Mouse (Mus musculus): Measurements from ENCODE around the gene Gldn. TPM values are rescaled to one million over a fixed set of nuclear protein-coding genes. Genes with fewer than 3 reads are reported as not detected.

Gldn gene
- polyA plus RNA-seq, 1 experiment from 2014 or later = 0.18 TPM

DNA sequence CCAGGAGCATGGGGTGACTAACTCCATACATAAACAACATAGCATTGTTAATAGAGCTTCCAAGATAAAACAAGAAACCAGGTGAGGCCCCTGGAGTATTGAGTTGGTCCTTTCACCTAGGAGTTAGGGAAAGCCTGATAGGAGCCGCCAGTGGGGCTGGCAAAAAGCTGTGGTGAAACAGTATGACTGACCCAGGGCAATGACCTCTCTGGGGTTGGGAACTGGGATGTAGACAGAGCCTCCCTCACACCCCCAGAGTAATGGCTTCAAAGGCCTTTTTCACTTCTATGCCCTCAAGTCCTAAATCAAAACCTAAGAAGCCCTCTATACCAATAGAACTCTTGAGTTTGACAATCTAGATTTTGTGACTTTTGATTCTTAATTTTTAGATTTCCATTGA is 21.9 kb downstream of the Gldn start:
- Histone ChIP-seq H3K9me3 (no peaks in the 10 kb centered on the region), H3K27ac (no peak overlapping the region), H3K4me1 (no peaks in the 10 kb centered on the region), H3K27me3 (replicated peaks) (no peaks in the 10 kb centered on the region), H3K4me2 (no peak overlapping the region), H3K9ac (no peak overlapping the region), H3K4me3 (no peak overlapping the region), H3K36me3 (replicated peaks) (no peaks in the 10 kb centered on the region)
- no peak for ATAC-seq (replicated peaks)
- WGBS = 97% methylated on average over 1 of the region's 1 CpGs

DNA sequence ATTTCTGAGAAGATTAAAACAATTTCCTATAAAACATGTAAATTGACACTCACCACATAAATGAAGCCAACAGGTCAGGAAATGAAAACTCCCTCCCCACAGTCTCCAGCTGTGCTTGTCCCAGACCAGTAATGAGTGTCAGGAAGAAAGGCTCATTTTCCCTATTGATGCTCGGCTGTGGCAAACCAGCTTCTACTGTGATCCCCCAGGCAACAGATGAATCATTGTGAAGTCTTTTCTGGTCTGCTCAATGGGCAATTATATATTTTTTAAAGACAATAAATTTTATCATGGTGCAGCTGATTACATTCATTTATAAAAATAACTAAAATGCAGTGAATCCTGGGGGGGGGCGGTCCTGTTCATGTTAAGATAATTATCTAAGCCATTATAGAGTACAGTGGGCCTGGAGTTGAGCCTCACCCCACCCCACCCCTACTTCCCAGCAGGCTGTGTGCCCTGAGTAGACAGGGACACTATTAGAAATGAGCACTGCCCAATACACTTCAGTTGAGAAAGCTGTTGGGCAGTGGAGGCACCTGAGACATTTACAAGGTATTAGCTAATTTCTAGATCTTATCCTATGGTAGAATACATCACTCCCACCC is 22.6 kb downstream of the Gldn start:
- 54% methylated on average over 2 of the region's 2 CpGs for WGBS
- no peaks in the 10 kb centered on the region for H3K4me1 ChIP-seq
- H3K4me3 ChIP-seq = no peak overlapping the region
- H3K4me2 ChIP-seq = no peak overlapping the region
- ATAC-seq (replicated peaks) = no peak
- H3K9me3 ChIP-seq = no peaks in the 10 kb centered on the region
- H3K27me3 ChIP-seq (replicated peaks) = no peaks in the 10 kb centered on the region
- H3K36me3 ChIP-seq (replicated peaks) = no peaks in the 10 kb centered on the region
- H3K27ac ChIP-seq = no peak overlapping the region
- no peak overlapping the region for H3K9ac ChIP-seq

- Histone ChIP-seq H3K27me3 (replicated peaks) (no peaks in the 10 kb centered on the region), H3K27ac (no peak overlapping the region), H3K36me3 (replicated peaks) (no peaks in the 10 kb centered on the region), H3K4me3 (no peak overlapping the region), H3K4me2 (no peak overlapping the region), H3K9ac (no peak overlapping the region), H3K9me3 (no peaks in the 10 kb centered on the region), H3K4me1 (no peaks in the 10 kb centered on the region)
- no peak for ATAC-seq (replicated peaks)
- 78% methylated on average over 9 of the region's 9 CpGs for WGBS
Observed at GRCm38 (mm10) chr9:54316363-54316762, 30.1 kb downstream of the Gldn start.

DNA sequence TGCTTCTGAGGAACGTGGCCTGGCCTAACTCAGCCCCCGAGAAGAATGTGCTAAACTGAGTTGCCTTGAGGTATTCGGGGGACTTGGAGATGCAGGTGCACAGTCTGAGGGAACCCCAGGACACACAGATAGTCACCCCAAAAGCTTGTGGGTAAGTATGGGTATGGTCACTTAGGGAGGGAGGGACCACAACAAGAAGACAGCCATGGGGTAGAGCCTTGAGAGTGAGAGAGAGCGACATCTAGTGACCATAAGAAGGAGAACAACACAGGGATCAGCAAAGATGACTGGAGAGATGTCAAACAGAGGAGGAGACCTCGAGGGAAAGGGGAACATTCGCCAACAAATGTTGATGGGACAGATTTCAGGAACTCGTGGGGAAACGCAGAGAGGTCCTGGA is 37.2 kb downstream of the Gldn start:
- H3K4me2 ChIP-seq = no peak overlapping the region
- H3K4me1 ChIP-seq = no peaks in the 10 kb centered on the region
- H3K9me3 ChIP-seq = no peaks in the 10 kb centered on the region
- H3K36me3 ChIP-seq (replicated peaks) = no peaks in the 10 kb centered on the region
- no peaks in the 10 kb centered on the region for H3K27me3 ChIP-seq (replicated peaks)
- WGBS = 48% methylated on average over 8 of the region's 8 CpGs
- no peak overlapping the region for H3K4me3 ChIP-seq
- no peak overlapping the region for H3K27ac ChIP-seq
- no peak overlapping the region for H3K9ac ChIP-seq
- no peak for ATAC-seq (replicated peaks)

- Histone ChIP-seq H3K9ac (no peak overlapping the region), H3K4me1 (no peaks in the 10 kb centered on the region), H3K36me3 (replicated peaks) (no peaks in the 10 kb centered on the region), H3K4me3 (no peak overlapping the region), H3K27me3 (replicated peaks) (no peaks in the 10 kb centered on the region), H3K9me3 (no peaks in the 10 kb centered on the region), H3K4me2 (no peak overlapping the region), H3K27ac (no peak overlapping the region)
- WGBS = 92% methylated on average over 7 of the region's 7 CpGs
- no peak for ATAC-seq (replicated peaks)
Observed at GRCm38 (mm10) chr9:54329201-54329600, 42.9 kb downstream of the Gldn start.

DNA sequence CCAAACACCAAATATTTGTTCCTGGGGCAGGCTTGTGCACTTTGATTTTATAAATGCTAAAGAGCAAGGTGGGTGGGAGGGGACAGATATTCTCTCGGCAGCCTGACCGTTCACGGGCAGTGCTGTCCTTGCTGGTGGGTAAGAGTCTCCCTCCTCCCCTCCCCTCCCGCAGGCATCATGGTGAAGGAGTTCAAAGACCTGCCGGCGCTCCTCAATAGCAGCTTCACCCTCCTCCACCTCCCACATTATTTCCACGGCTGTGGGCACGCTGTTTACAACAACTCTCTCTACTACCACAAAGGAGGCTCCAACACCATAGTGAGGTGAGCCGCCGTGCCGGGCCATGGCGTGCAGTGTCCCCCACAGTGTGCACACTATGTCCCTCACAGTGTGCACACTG is 49.3 kb downstream of the Gldn start:
- no peak overlapping the region for H3K4me2 ChIP-seq
- H3K9me3 ChIP-seq = no peaks in the 10 kb centered on the region
- H3K27ac ChIP-seq = no peak overlapping the region
- no peaks in the 10 kb centered on the region for H3K27me3 ChIP-seq (replicated peaks)
- peak; percentile 27; the same call in 1 of the 2 replicates for ATAC-seq (replicated peaks)
- no peaks in the 10 kb centered on the region for H3K36me3 ChIP-seq (replicated peaks)
- no peak overlapping the region for H3K4me3 ChIP-seq
- WGBS = 55% methylated on average over 12 of the region's 12 CpGs
- no peak overlapping the region for H3K9ac ChIP-seq
- no peaks in the 10 kb centered on the region for H3K4me1 ChIP-seq

GRCm38 (mm10) chr9:54336532-54337144 is 50.4 kb downstream of the Gldn start:
- 49% methylated on average over 6 of the region's 6 CpGs for WGBS
- no peak overlapping the region for H3K4me3 ChIP-seq
- H3K36me3 ChIP-seq (replicated peaks) = no peaks in the 10 kb centered on the region
- no peaks in the 10 kb centered on the region for H3K9me3 ChIP-seq
- no peak overlapping the region for H3K27ac ChIP-seq
- no peaks in the 10 kb centered on the region for H3K27me3 ChIP-seq (replicated peaks)
- ATAC-seq (replicated peaks) = peak; percentile 78
- no peaks in the 10 kb centered on the region for H3K4me1 ChIP-seq
- no peak overlapping the region for H3K9ac ChIP-seq
- H3K4me2 ChIP-seq = no peak overlapping the region

- no peak overlapping the region for H3K9ac ChIP-seq
- H3K9me3 ChIP-seq = no peaks in the 10 kb centered on the region
- 85% methylated on average over 7 of the region's 7 CpGs for WGBS
- no peaks in the 10 kb centered on the region for H3K27me3 ChIP-seq (replicated peaks)
- H3K4me1 ChIP-seq = no peaks in the 10 kb centered on the region
- H3K4me2 ChIP-seq = no peak overlapping the region
- ATAC-seq (replicated peaks) = no peak
- no peaks in the 10 kb centered on the region for H3K36me3 ChIP-seq (replicated peaks)
- H3K4me3 ChIP-seq = no peak overlapping the region
- no peak overlapping the region for H3K27ac ChIP-seq
Observed at GRCm38 (mm10) chr9:54342026-54342425, 55.7 kb downstream of the Gldn start.

DNA sequence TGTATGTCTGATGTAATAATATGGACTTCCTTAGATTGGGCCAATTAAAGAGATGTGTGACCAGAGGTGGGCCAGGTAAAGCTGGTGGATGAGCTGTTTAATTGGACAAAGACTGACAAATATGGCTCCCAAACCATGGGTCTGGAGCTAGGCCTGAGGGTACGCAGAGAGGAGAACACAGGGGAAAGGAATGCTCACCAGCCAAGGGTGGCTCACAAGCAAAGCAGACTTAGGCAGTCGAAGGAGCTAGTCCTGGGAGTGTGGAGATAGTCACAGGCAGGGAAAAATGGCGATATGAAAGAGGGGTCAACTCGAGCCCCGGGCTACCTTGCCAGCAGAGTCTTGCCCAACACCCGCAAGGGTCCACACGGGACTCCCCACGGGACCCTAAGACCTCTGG is 70.5 kb downstream of the Gldn start:
- Histone ChIP-seq H3K4me2 (no peak overlapping the region), H3K27me3 (replicated peaks) (no peaks in the 10 kb centered on the region), H3K4me3 (no peak overlapping the region), H3K9ac (no peak overlapping the region), H3K36me3 (replicated peaks) (no peaks in the 10 kb centered on the region), H3K27ac (no peak overlapping the region), H3K4me1 (no peaks in the 10 kb centered on the region), H3K9me3 (no peaks in the 10 kb centered on the region)
- WGBS = 98% methylated on average over 6 of the region's 8 CpGs
- ATAC-seq (replicated peaks) = no peak

Other genes starting within 250 kb of the Gldn start
- gene Tnfaip8l3, start 218.1 kb upstream of the Gldn start, polyA plus RNA-seq (2015; fragmentation: Nextera tagmentation; extraction: Ambion mirVana) = 0.27 TPM in 2 replicates
- gene Cyp19a1, start 18.4 kb upstream of the Gldn start, polyA plus RNA-seq (2015; fragmentation: Nextera tagmentation; extraction: Ambion mirVana) = 0.11 TPM in 1 of 2 replicates, not detected in the other
- 57.0 and 63.2 TPM in 2 replicates for gene Dmxl2, start 215.1 kb downstream of the Gldn start, polyA plus RNA-seq (2015; fragmentation: Nextera tagmentation; extraction: Ambion mirVana)